Mouse (Mus musculus): ENCODE data around the gene Ucp2. TPM values are rescaled to one million over a fixed set of nuclear protein-coding genes. Genes with fewer than 3 reads are reported as not detected.

The Ucp2 gene
- polyA plus RNA-seq, 1 experiment from 2014 or later = 617 TPM

- TF ChIP-seq CTCF (IDR thresholded peaks at IDR 0.05) (no peak), EP300 (IDR thresholded peaks at IDR 0.05) (no peak)
- H3K4me2 ChIP-seq (replicated peaks; ENCODE audit: low read depth, low read length) = no peak overlapping the region
- DNase-seq (ENCODE audit: low spot score) = no peak
Observed at GRCm38 (mm10) chr7:100459862-100460261, 33.3 kb upstream of the Ucp2 start.

GRCm38 (mm10) chr7:100461621-100462151, 31.5 kb upstream of the Ucp2 start:
- H3K36me3 ChIP-seq (ENCODE audit: insufficient read depth, low read length) = peaks cover 5% of the 10 kb centered on the region; the same call in 1 of the 2 replicates
- no peak overlapping the region for H3K9ac ChIP-seq (replicated peaks; ENCODE audit: low read depth)
- no peaks in the 10 kb centered on the region for H3K9me3 ChIP-seq (ENCODE audit: low read length)
- peaks cover 18% of the 10 kb centered on the region for H3K4me1 ChIP-seq (ENCODE audit: insufficient read depth, low read depth, low read length)
- H3K27me3 ChIP-seq (replicated peaks; ENCODE audit: insufficient read depth, low read length) = no peaks in the 10 kb centered on the region
- 64% methylated on average over 6 of the region's 6 CpGs for WGBS
- no peak for TF ChIP-seq CTCF (IDR thresholded peaks at IDR 0.05)
- TF ChIP-seq EP300 (IDR thresholded peaks at IDR 0.05) = peak; percentile 100
- peak overlapping the region; percentile 16; the same call in 1 of the 2 replicates for H3K27ac ChIP-seq (ENCODE audit: low read length)
- DNase-seq (ENCODE audit: low spot score) (peak; percentile 72), ATAC-seq (peak; percentile 35)
- no peak overlapping the region for H3K4me3 ChIP-seq (ENCODE audit: low read depth, low read length)
- H3K4me2 ChIP-seq (replicated peaks; ENCODE audit: low read depth, low read length) = no peak overlapping the region

More at GRCm38 (mm10) chr7:100459862-100460261, 33.3 kb upstream of the Ucp2 start:
- Histone ChIP-seq H3K36me3 (ENCODE audit: insufficient read depth, low read length) (peaks cover 14% of the 10 kb centered on the region; the same call in 1 of the 2 replicates), H3K9ac (replicated peaks; ENCODE audit: low read depth) (no peak overlapping the region), H3K27me3 (replicated peaks; ENCODE audit: insufficient read depth, low read length) (no peaks in the 10 kb centered on the region), H3K9me3 (ENCODE audit: low read length) (no peaks in the 10 kb centered on the region), H3K27ac (ENCODE audit: low read length) (no peak overlapping the region), H3K4me3 (ENCODE audit: low read depth, low read length) (no peak overlapping the region), H3K4me1 (ENCODE audit: insufficient read depth, low read depth, low read length) (peaks cover 5% of the 10 kb centered on the region; the same call in 1 of the 2 replicates)
- WGBS = 97% methylated on average over 3 of the region's 3 CpGs
- ATAC-seq = no peak

DNA sequence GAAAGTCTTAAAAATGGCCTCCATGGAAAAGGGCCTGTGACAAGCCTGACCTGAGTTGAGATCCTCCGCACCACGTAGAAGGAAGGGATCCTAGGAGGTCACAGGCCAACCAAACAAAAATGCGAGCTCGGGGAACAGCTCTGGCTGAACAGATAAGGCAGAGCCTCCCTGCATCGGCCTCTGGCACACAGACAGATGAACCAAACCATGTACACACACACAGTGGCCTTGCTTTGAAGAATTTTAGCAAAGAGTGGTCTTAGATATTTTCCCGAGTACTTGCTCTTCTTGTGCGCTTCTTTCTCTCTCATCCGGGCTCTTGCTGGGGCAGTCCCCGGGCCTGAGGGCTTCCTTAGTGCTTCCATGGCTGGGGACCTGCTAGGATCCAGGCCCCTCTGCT, 29.9 kb upstream of the Ucp2 start:
- no peaks in the 10 kb centered on the region for H3K27me3 ChIP-seq (replicated peaks; ENCODE audit: insufficient read depth, low read length)
- no peak overlapping the region for H3K27ac ChIP-seq (ENCODE audit: low read length)
- H3K9me3 ChIP-seq (ENCODE audit: low read length) = no peaks in the 10 kb centered on the region
- TF ChIP-seq EP300 (IDR thresholded peaks at IDR 0.05) = no peak
- TF ChIP-seq CTCF (IDR thresholded peaks at IDR 0.05) = no peak
- H3K4me3 ChIP-seq (ENCODE audit: low read depth, low read length) = no peak overlapping the region
- H3K36me3 ChIP-seq (ENCODE audit: insufficient read depth, low read length) = no peaks in the 10 kb centered on the region
- no peak overlapping the region; the same call in 1 of the 2 replicates for H3K9ac ChIP-seq (replicated peaks; ENCODE audit: low read depth)
- WGBS = 55% methylated on average over 9 of the region's 9 CpGs
- no peak overlapping the region for H3K4me2 ChIP-seq (replicated peaks; ENCODE audit: low read depth, low read length)
- no peak for DNase-seq (ENCODE audit: low spot score)
- no peak for ATAC-seq
- H3K4me1 ChIP-seq (ENCODE audit: insufficient read depth, low read depth, low read length) = peaks cover 18% of the 10 kb centered on the region

DNA sequence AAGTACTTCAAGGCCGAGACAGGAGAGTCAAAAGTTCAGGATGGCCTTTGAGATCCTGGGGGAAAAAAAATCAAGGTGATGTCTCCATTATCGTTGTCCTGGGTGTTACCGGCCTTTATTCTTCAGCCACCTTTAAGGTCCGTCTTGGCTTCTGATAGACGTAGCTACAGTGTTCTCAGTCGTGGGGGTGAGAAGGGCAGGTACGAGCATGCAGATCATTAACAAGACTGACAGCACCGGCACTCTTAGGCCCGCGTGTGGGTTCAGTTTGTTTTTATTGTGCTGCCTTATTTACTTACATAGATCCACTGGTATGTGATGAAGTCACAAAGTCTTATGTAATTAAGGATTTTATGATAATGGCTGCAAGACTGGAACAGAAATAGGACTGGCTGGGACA, 29.4 kb upstream of the Ucp2 start:
- 62% methylated on average over 10 of the region's 10 CpGs for WGBS

GRCm38 (mm10) chr7:100464248-100464647, 28.9 kb upstream of the Ucp2 start:
- TF ChIP-seq CTCF (IDR thresholded peaks at IDR 0.05) = no peak
- TF ChIP-seq EP300 (IDR thresholded peaks at IDR 0.05) = no peak
- no peaks in the 10 kb centered on the region for H3K27me3 ChIP-seq (replicated peaks; ENCODE audit: insufficient read depth, low read length)
- peaks cover under 1% of the 10 kb centered on the region; the same call in 1 of the 2 replicates for H3K36me3 ChIP-seq (ENCODE audit: insufficient read depth, low read length)
- no peak overlapping the region for H3K4me2 ChIP-seq (replicated peaks; ENCODE audit: low read depth, low read length)
- H3K27ac ChIP-seq (ENCODE audit: low read length) = no peak overlapping the region
- no peak overlapping the region for H3K9ac ChIP-seq (replicated peaks; ENCODE audit: low read depth)
- H3K4me1 ChIP-seq (ENCODE audit: insufficient read depth, low read depth, low read length) = peaks cover 18% of the 10 kb centered on the region
- H3K9me3 ChIP-seq (ENCODE audit: low read length) = no peaks in the 10 kb centered on the region
- DNase-seq (ENCODE audit: low spot score) = no peak
- WGBS = 83% methylated on average over 7 of the region's 7 CpGs
- ATAC-seq = no peak
- H3K4me3 ChIP-seq (ENCODE audit: low read depth, low read length) = no peak overlapping the region

More for the DNA sequence above, 29.4 kb upstream of the Ucp2 start:
- Histone ChIP-seq H3K4me3 (ENCODE audit: low read depth, low read length) (no peak overlapping the region), H3K9ac (replicated peaks; ENCODE audit: low read depth) (no peak overlapping the region; the same call in 1 of the 2 replicates), H3K27me3 (replicated peaks; ENCODE audit: insufficient read depth, low read length) (no peaks in the 10 kb centered on the region), H3K27ac (ENCODE audit: low read length) (no peak overlapping the region), H3K9me3 (ENCODE audit: low read length) (no peaks in the 10 kb centered on the region), H3K4me2 (replicated peaks; ENCODE audit: low read depth, low read length) (no peak overlapping the region), H3K4me1 (ENCODE audit: insufficient read depth, low read depth, low read length) (peaks cover 18% of the 10 kb centered on the region), H3K36me3 (ENCODE audit: insufficient read depth, low read length) (no peaks in the 10 kb centered on the region)
- DNase-seq (ENCODE audit: low spot score) (no peak), ATAC-seq (no peak)
- TF ChIP-seq CTCF (IDR thresholded peaks at IDR 0.05) = no peak
- no peak for TF ChIP-seq EP300 (IDR thresholded peaks at IDR 0.05)

DNA sequence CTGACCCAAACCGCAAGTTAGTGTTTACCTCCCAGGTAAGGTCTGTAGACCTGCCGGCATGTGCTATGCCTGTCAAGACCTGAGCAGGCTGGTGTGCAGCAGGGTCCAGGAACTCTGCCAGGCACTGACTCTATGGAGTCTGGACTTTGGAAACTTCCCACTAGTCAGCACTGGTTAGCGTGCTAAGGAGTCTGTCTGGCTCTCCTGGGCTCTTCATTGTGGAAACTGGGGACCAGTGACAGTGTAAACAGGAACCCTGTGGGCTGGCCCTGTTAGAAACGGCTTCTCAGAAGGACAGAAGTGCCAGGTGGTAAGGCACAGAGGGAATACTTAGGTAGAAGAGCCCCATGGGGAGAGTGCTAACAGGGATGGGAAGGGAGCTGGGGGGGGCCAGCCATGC, 27.9 kb upstream of the Ucp2 start:
- Histone ChIP-seq H3K27me3 (replicated peaks; ENCODE audit: insufficient read depth, low read length) (no peaks in the 10 kb centered on the region), H3K4me3 (ENCODE audit: low read depth, low read length) (no peak overlapping the region), H3K9me3 (ENCODE audit: low read length) (no peaks in the 10 kb centered on the region), H3K4me1 (ENCODE audit: insufficient read depth, low read depth, low read length) (peaks cover 18% of the 10 kb centered on the region), H3K9ac (replicated peaks; ENCODE audit: low read depth) (no peak overlapping the region), H3K4me2 (replicated peaks; ENCODE audit: low read depth, low read length) (peak overlapping the region; percentile 37), H3K27ac (ENCODE audit: low read length) (peak overlapping the region; percentile 89), H3K36me3 (ENCODE audit: insufficient read depth, low read length) (peaks cover 4% of the 10 kb centered on the region; the same call in 1 of the 2 replicates)
- ATAC-seq = peak; percentile 52
- WGBS = 43% methylated on average over 4 of the region's 4 CpGs
- TF ChIP-seq CTCF (IDR thresholded peaks at IDR 0.05) (no peak), EP300 (IDR thresholded peaks at IDR 0.05) (no peak)
- peak; percentile 69 for DNase-seq (ENCODE audit: low spot score)

Data from lung, postnatal 0 days (tissue).